Mouse (Mus musculus) cerebellum, adult 2 months (tissue): ENCODE results near the gene Eps8l2.

Experiments
- CTCF ChIP-seq: fragments of 200-500 bp; IDR thresholded peaks from 2 replicates; pipeline ENCODE4 v1.5.1; 2011; ENCODE audit warnings: low read depth, mild to moderate bottlenecking, control low read depth, low read length, moderate library complexity, borderline replicate concordance; ENCODE audit not compliant: insufficient read depth
- POLR2A ChIP-seq: fragments of 200-500 bp; IDR thresholded peaks from 2 replicates; pipeline ENCODE4 v1.6.1; 2011; ENCODE audit warnings: low read length, control low read depth, borderline replicate concordance; ENCODE audit not compliant: insufficient read depth

GRCm38 (mm10) chr7:141339215-141339920, 688 bp downstream of the Eps8l2 start:
- TF ChIP-seq CTCF (no peak), POLR2A (no peak)
